Mouse (Mus musculus) CH12.LX (cell line): ENCODE measurements around the gene Dnm3. TPM values are rescaled to one million over a fixed set of nuclear protein-coding genes. Genes with fewer than 3 reads are reported as not detected.

Experiments used
- DNase-seq: peaks from one replicate; pipeline ENCODE4 v3.0.0-alpha.2; 2013; ENCODE audit errors: extremely low read depth
- H3K27ac ChIP-seq: 2 replicates; pipeline ENCODE4 v1.5.1; 2012; ENCODE audit warnings: low read depth, mild to moderate bottlenecking, control low read depth, moderate library complexity; ENCODE audit not compliant: insufficient read depth
- H3K27me3 ChIP-seq: replicated peaks from 2 replicates; pipeline ENCODE3; 2012; ENCODE audit warnings: inconsistent platforms
- H3K36me3 ChIP-seq, 2 experiments: replicated peaks in 1 of 2; 2 replicates each; pipeline versions ENCODE3 to v1.6.1; 2012; ENCODE audit warnings: inconsistent platforms in 1 of 2, low read length in 1 of 2, mild to moderate bottlenecking in 1 of 2, mixed read lengths in 1 of 2, moderate library complexity in 1 of 2; ENCODE audit not compliant: control insufficient read depth in 1 of 2, insufficient read depth in 1 of 2
- H3K4me1 ChIP-seq, 2 experiments: 2 replicates each; pipeline ENCODE4 v1.6.1; 2012; ENCODE audit warnings: inconsistent platforms in 1 of 2, moderate library complexity in 1 of 2; ENCODE audit not compliant: insufficient read depth in 2 of 2, control insufficient read depth in 1 of 2
- H3K4me2 ChIP-seq: 2 replicates; pipeline ENCODE4 v1.6.1; 2012; ENCODE audit warnings: low read depth, mild to moderate bottlenecking, control low read depth; ENCODE audit not compliant: poor library complexity, insufficient read depth, severe bottlenecking
- H3K4me3 ChIP-seq, 3 experiments: fragments of 150-350 bp in 1 of 3; sonication (generic) in 1 of 3; replicated peaks in 1 of 3; 2 replicates each; pipeline versions ENCODE3 to v1.5.1; 2011 to 2012; ENCODE audit warnings: low read depth in 2 of 3, low read length in 2 of 3, mild to moderate bottlenecking in 2 of 3, moderate library complexity in 2 of 3, control low read depth in 1 of 3, improper control_type of control experiment in 1 of 3, inconsistent platforms in 1 of 3, mixed read lengths in 1 of 3; ENCODE audit not compliant: poor library complexity in 1 of 3
- H3K79me2 ChIP-seq: replicated peaks from 2 replicates; pipeline ENCODE4 v1.6.1; 2012; ENCODE audit warnings: mild to moderate bottlenecking, moderate library complexity; ENCODE audit not compliant: control insufficient read depth, poor library complexity, insufficient read depth, severe bottlenecking; ENCODE audit errors: extremely low read depth
- H3K9ac ChIP-seq: 2 replicates; pipeline ENCODE4 v1.6.1; 2012; ENCODE audit warnings: low read depth, mild to moderate bottlenecking, control low read depth, moderate library complexity; ENCODE audit not compliant: insufficient read depth
- H3K9me3 ChIP-seq: replicated peaks from 2 replicates; pipeline ENCODE3; 2012; ENCODE audit warnings: low read length, inconsistent platforms, mixed read lengths
- BHLHE40 ChIP-seq: IDR thresholded peaks from 2 replicates; pipeline ENCODE4 v1.6.1; 2011; ENCODE audit warnings: mild to moderate bottlenecking, low read depth, low read length, improper control_type of control experiment
- CHD1 ChIP-seq: IDR thresholded peaks from 2 replicates; pipeline ENCODE4 v1.6.1; 2012; ENCODE audit warnings: low read depth, low read length, improper control_type of control experiment, inconsistent platforms
- CHD2 ChIP-seq: IDR thresholded peaks from 2 replicates; pipeline ENCODE4 v1.6.1; 2011; ENCODE audit warnings: low read length, improper control_type of control experiment
- ELF1 ChIP-seq: IDR thresholded peaks from 2 replicates; pipeline ENCODE4 v1.6.1; 2014; ENCODE audit warnings: low read depth, mild to moderate bottlenecking, inconsistent platforms, low read length, improper control_type of control experiment
- EP300 ChIP-seq: IDR thresholded peaks from 2 replicates; pipeline ENCODE4 v1.6.1; 2011; ENCODE audit warnings: low read length, improper control_type of control experiment
- ETS1 ChIP-seq: conservative IDR thresholded peaks from 2 replicates; pipeline ENCODE4 v1.6.1; 2012; ENCODE audit warnings: low read depth, mild to moderate bottlenecking, inconsistent platforms, low read length, improper control_type of control experiment, moderate library complexity
- GABPA ChIP-seq: IDR thresholded peaks from 2 replicates; pipeline ENCODE4 v1.6.1; 2012; ENCODE audit warnings: low read depth, low read length, improper control_type of control experiment, inconsistent platforms; ENCODE audit not compliant: insufficient replicate concordance
- JUND ChIP-seq: conservative IDR thresholded peaks from 2 replicates; pipeline ENCODE4 v1.6.1; 2011; ENCODE audit warnings: low read depth, low read length, improper control_type of control experiment
- KAT2A ChIP-seq: IDR thresholded peaks from 2 replicates; pipeline ENCODE4 v1.6.1; 2012; ENCODE audit warnings: low read length, improper control_type of control experiment, inconsistent platforms; ENCODE audit not compliant: insufficient replicate concordance
- MAFK ChIP-seq: IDR thresholded peaks from 2 replicates; pipeline ENCODE4 v1.6.1; 2011; ENCODE audit warnings: low read length, improper control_type of control experiment; ENCODE audit not compliant: insufficient replicate concordance
- MAX ChIP-seq: IDR thresholded peaks from 2 replicates; pipeline ENCODE4 v1.6.1; 2011; ENCODE audit warnings: low read length, improper control_type of control experiment
- MXI1 ChIP-seq: IDR thresholded peaks from 2 replicates; pipeline ENCODE4 v1.6.1; 2011; ENCODE audit warnings: mild to moderate bottlenecking, low read depth, low read length, improper control_type of control experiment
- MYC ChIP-seq: IDR thresholded peaks from 2 replicates; pipeline ENCODE4 v1.6.1; 2011; ENCODE audit warnings: low read depth, mild to moderate bottlenecking, improper control_type of control experiment, low read length
- NELFE ChIP-seq: IDR thresholded peaks from 2 replicates; pipeline ENCODE4 v1.6.1; 2011; ENCODE audit warnings: low read depth, low read length, improper control_type of control experiment
- NRF1 ChIP-seq: IDR thresholded peaks from 2 replicates; pipeline ENCODE4 v1.6.1; 2014; ENCODE audit warnings: low read depth, mild to moderate bottlenecking, inconsistent platforms, low read length, improper control_type of control experiment, moderate library complexity
- PAX5 ChIP-seq: IDR thresholded peaks from 2 replicates; pipeline ENCODE4 v1.6.1; 2012; ENCODE audit warnings: low read length, inconsistent platforms, mixed read lengths
- POLR2A ChIP-seq: IDR thresholded peaks from 2 replicates; pipeline ENCODE4 v1.6.1; 2011; ENCODE audit warnings: low read depth, mild to moderate bottlenecking, improper control_type of control experiment, low read length
- RAD21 ChIP-seq: IDR thresholded peaks from 2 replicates; pipeline ENCODE4 v1.6.1; 2011; ENCODE audit warnings: low read depth, mild to moderate bottlenecking, low read length, improper control_type of control experiment, moderate library complexity
- RCOR1 ChIP-seq: conservative IDR thresholded peaks from 2 replicates; pipeline ENCODE4 v1.6.1; 2012; ENCODE audit warnings: low read depth, mild to moderate bottlenecking, inconsistent platforms, low read length, improper control_type of control experiment
- SMC3 ChIP-seq: IDR thresholded peaks from 2 replicates; pipeline ENCODE4 v1.6.1; 2011; ENCODE audit warnings: low read depth, low read length, improper control_type of control experiment
- TBP ChIP-seq: conservative IDR thresholded peaks from 2 replicates; pipeline ENCODE4 v1.6.1; 2011; ENCODE audit warnings: low read depth, low read length, improper control_type of control experiment
- TCF12 ChIP-seq: IDR thresholded peaks from 2 replicates; pipeline ENCODE4 v1.6.1; 2014; ENCODE audit warnings: low read depth, mild to moderate bottlenecking, inconsistent platforms, low read length, improper control_type of control experiment
- USF1 ChIP-seq: IDR thresholded peaks from 2 replicates; pipeline ENCODE4 v1.6.1; 2014; ENCODE audit warnings: low read depth, mild to moderate bottlenecking, inconsistent platforms, low read length, improper control_type of control experiment
- USF2 ChIP-seq: conservative IDR thresholded peaks from 2 replicates; pipeline ENCODE4 v1.6.1; 2011; ENCODE audit warnings: low read depth, low read length, improper control_type of control experiment
- ZC3H11A ChIP-seq: IDR thresholded peaks from 2 replicates; pipeline ENCODE4 v1.6.1; 2012; ENCODE audit warnings: low read depth, mild to moderate bottlenecking, inconsistent platforms, low read length, improper control_type of control experiment
- ZKSCAN1 ChIP-seq: IDR thresholded peaks from 2 replicates; pipeline ENCODE4 v1.6.1; 2012; ENCODE audit warnings: low read depth, inconsistent platforms, low read length, improper control_type of control experiment, borderline replicate concordance
- dilution Hi-C: fragments of 300-500 bp; cut with MboI; formaldehyde crosslinking; loops from 2 replicates; pipeline ENCODE4 v1.14.3; 2020; ENCODE audit warnings: low sequenced_read_pairs; ENCODE audit not compliant: extremely low pct_unique_long_range_greater_than_20kb, extremely low pct_ligation_motif_present
- in situ Hi-C: fragments of 300-500 bp; cut with MboI; formaldehyde crosslinking; loops from 3 replicates; pipeline ENCODE4 v1.14.3; 2019; ENCODE audit warnings: low sequenced_read_pairs, low pct_ligation_motif_present, low pct_unique_long_range_greater_than_20kb, mixed read lengths
- polyA plus RNA-seq: library from polyadenylated mRNA; unstranded; fragments of >175 nt; gene quantifications from 2 replicates; pipeline ENCODE4 v1.2.1, GENCODE M21; 2012; ENCODE audit warnings: low read depth; ENCODE audit not compliant: insufficient read length
- total RNA-seq, 2 experiments: library from RNA; depleted of rRNA; stranded (reverse); fragments of 300-350 nt in 1 of 2; fragments of >200 nt in 1 of 2; gene quantifications; 2 replicates each; pipeline ENCODE4 v1.2.3; 2012 to 2014

Gene Dnm3
- total and polyA plus RNA-seq, 3 experiments, result 3.6 to 9.5 (median 6.9) TPM

GRCm38 (mm10) chr1:162222353-162222752 lies 255.5 kb downstream of the Dnm3 start:
- Histone ChIP-seq H3K9me3 (no peaks in the 10 kb centered on the region), H3K9ac (no peak overlapping the region), H3K27ac (no peak overlapping the region), H3K4me1 (peaks cover 2 to 10% of the 10 kb centered on the region in 2 experiments; a peak in 3 of 4 replicates), H3K79me2 (no peaks in the 10 kb centered on the region), H3K4me2 (no peak overlapping the region), H3K27me3 (no peaks in the 10 kb centered on the region), H3K36me3 (no peaks in the 10 kb centered on the region), H3K4me3 (no peak overlapping the region)
- dilution Hi-C loops (no loop called here), in situ Hi-C loops (no loop called here)
- DNase-seq, result no peak
- TF ChIP-seq GABPA, result no peak
- TF ChIP-seq RAD21, result no peak
- no peak for TF ChIP-seq CHD1
- TF ChIP-seq MAFK, result peak; percentile 87
- TF ChIP-seq TCF12, result no peak
- TF ChIP-seq USF2, result no peak
- no peak for TF ChIP-seq CHD2
- TF ChIP-seq, all 38 proteins: peak for 1

- H3K9me3 ChIP-seq, result no peaks in the 10 kb centered on the region
- TF ChIP-seq NELFE, result no peak
- no peak for TF ChIP-seq BHLHE40
- no peak for TF ChIP-seq ELF1
- no peak for TF ChIP-seq ETS1
- TF ChIP-seq MYC, result no peak
- no peak for TF ChIP-seq MAFK
- TF ChIP-seq PAX5, result no peak
- TF ChIP-seq RCOR1, result no peak
- no peaks in the 10 kb centered on the region for H3K27me3 ChIP-seq
- no peak overlapping the region for H3K9ac ChIP-seq
- DNase-seq, result no peak
- no peaks in the 10 kb centered on the region for H3K79me2 ChIP-seq
- in situ Hi-C loops, result no loop called here
- H3K36me3 ChIP-seq, result no peaks in the 10 kb centered on the region
- no peak overlapping the region for H3K4me2 ChIP-seq
- no peak overlapping the region for H3K27ac ChIP-seq
- dilution Hi-C loops, result no loop called here
- H3K4me3 ChIP-seq, result no peak overlapping the region
- H3K4me1 ChIP-seq, result peaks cover 2 to 13% of the 10 kb centered on the region in 2 experiments; a peak in 3 of 4 replicates
These were observed 256.0 kb downstream of the Dnm3 start for GRCm38 (mm10) chr1:162221801-162222301.

GRCm38 (mm10) chr1:162220891-162221290 lies 256.9 kb downstream of the Dnm3 start:
- H3K27ac ChIP-seq, result no peak overlapping the region
- no peaks in the 10 kb centered on the region for H3K27me3 ChIP-seq
- H3K36me3 ChIP-seq, result no peaks in the 10 kb centered on the region
- dilution Hi-C loops, result no loop called here
- no peak for DNase-seq
- no peak overlapping the region for H3K4me2 ChIP-seq
- no peaks in the 10 kb centered on the region for H3K79me2 ChIP-seq
- peaks cover 6 to 19% of the 10 kb centered on the region in 2 experiments; a peak in 3 of 4 replicates for H3K4me1 ChIP-seq
- in situ Hi-C loops, result no loop called here
- H3K9ac ChIP-seq, result no peak overlapping the region
- H3K9me3 ChIP-seq, result no peaks in the 10 kb centered on the region
- no peak overlapping the region for H3K4me3 ChIP-seq
- no peak for TF ChIP-seq JUND
- TF ChIP-seq NELFE, result no peak
- no peak for TF ChIP-seq MAX
- no peak for TF ChIP-seq NRF1
- TF ChIP-seq KAT2A, result no peak
- TF ChIP-seq BHLHE40, result no peak
- TF ChIP-seq SMC3, result no peak
- no peak for TF ChIP-seq USF1
- TF ChIP-seq TBP, result no peak
- no peak for TF ChIP-seq ZKSCAN1
- TF ChIP-seq MXI1, result no peak
- no peak for TF ChIP-seq ETS1
- TF ChIP-seq ZC3H11A, result no peak
- no peak for TF ChIP-seq CHD2
- no peak for TF ChIP-seq RAD21
- TF ChIP-seq ELF1, result no peak
- TF ChIP-seq MYC, result no peak
- TF ChIP-seq EP300, result no peak
- no peak for TF ChIP-seq POLR2A
